Mouse (Mus musculus): ENCODE measurements around the gene Pip. TPM values are rescaled to one million over a fixed set of nuclear protein-coding genes. Genes with fewer than 3 reads are reported as not detected.

The Pip gene
- not detected for total RNA-seq (2021)

DNA sequence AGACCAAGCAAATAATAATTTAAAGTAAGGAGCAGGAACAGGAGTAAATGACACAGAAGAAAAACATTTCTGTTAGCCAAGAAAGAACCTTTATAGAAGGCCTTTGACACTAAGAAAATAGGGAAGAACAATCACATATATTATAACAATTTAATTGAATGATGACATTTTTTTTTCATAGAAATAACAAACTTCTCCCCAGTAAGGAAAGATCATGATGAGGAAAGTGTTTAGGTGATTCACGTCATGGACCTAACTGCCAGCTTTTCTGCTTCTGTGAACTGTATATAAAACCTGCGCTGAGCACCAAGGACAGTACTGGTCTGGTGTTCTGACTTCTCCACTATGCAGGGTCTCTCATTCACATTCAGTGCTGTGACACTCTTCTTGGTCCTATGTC lies at the start of gene Pip:
Gene Pip (plus strand): TSS at position 301 of the 400 bp plus-strand sequence.
- no peak for DNase-seq
- intact Hi-C loops (cut with DNase I): no loop called here

DNA sequence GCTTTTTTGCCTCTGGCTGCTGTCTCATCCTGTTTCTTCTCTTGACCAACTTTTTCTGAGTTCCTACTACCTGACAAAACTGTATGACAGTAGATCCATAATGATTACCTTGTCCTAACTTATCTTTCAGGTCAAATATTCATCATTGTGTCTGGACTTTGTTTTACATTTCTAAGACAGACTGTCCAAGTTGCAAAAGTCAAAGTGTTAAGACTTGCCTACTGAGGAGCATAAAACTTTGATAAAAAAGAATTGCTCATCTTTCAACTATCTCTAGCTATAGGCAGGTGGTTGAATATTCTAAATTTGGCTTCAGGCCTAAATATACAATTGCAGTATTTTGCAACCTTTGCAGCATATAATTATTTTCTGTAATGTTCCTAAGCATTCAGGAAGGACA lies 23.2 kb upstream of the Pip start:
- intact Hi-C loops (cut with DNase I): no loop called here
- no peak for DNase-seq

DNA sequence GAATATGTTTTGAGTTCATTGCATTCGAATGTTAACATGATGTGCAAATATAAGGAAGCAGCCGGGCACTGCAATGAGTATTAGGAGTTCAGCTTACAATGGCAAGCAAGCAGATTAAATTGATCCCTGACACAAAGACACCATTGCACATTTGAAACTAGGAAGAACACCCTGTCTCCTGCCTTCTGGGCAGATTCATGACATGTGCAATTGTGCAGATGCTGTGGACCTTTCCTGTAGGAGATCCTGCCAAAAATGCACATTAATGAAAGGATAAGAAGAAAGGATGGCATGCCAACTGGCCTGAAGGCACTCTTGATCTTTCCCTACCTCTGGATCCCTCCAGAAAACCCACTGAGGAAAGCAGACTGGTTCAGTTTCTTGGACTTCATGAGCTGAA lies 17.8 kb upstream of the Pip start:
- DNase-seq: no peak
- intact Hi-C loops (cut with DNase I): no loop called here

DNA sequence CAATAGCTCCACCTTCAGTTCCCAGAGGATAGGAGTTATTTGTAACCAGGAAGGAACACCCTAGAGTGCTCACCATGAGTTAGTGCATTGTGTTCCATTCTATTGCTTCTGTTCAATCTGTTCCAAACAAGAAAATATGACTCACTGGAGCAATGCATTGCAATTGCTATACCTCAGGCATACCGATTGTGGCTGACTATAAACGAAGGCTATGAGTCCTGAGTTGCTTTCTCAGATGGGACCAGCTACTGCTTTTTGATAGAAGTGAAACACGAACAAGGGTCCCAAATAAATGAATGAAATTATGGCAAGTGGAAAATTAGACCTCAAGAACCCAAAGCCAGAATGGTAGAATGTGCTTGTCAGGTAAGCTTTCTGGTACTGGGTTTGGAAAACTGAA lies 5.4 kb downstream of the Pip start, which contains the start of gene Sval2:
Gene Sval2 (plus strand): TSS at position 301 of the 400 bp plus-strand sequence.
- DNase-seq: no peak
- intact Hi-C loops (cut with DNase I): no loop called here

DNA sequence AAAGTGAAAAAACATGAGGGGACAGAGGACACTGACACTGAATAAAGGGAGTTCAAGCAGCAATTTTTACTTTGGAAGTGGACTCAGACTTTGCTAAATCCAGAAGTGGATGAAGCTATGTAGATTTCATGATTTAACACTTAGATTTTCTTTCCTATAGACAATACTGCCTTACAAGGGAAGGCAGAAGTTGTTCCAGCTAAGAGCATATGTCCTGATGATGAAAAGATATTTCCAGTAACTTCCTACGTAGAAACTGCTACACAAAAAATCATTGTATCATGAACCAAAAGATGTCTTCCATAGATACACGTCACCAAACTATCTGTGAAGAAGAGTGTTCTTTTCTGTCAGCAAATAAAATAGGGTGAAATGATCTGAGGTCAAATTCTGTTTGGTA lies 16.7 kb downstream of the Pip start:
- DNase-seq: no peak
- intact Hi-C loops (cut with DNase I): no loop called here

Other genes starting within 250 kb of the Pip start
- 1 to 10 TPM; 2.4 to 3.0 TPM for gene Ephb6, start 242.1 kb upstream of the Pip start, total RNA-seq (2021)
- not detected for gene Trpv6, start 211.1 kb upstream of the Pip start, total RNA-seq (2021)
- not detected for gene Trpv5, start 166.8 kb upstream of the Pip start, total RNA-seq (2021)
- not detected for gene Llcfc1, start 163.1 kb upstream of the Pip start, total RNA-seq (2021)
- under 1 TPM in 1 of 2 experiments, not detected in 1; 0.36 TPM for gene Kel, start 143.2 kb upstream of the Pip start, total RNA-seq (2021)
- gene Olfr459, start 72.4 kb upstream of the Pip start, total RNA-seq (2021): not detected
- gene Sval2, start 5.5 kb downstream of the Pip start, total RNA-seq (2021): not detected
- gene Sval1, start 104.1 kb downstream of the Pip start, total RNA-seq (2021): not detected
- not detected for gene Sval3, start 120.6 kb downstream of the Pip start, total RNA-seq (2021)
- not detected for gene Sva, start 190.9 kb downstream of the Pip start, total RNA-seq (2021)